Mouse (Mus musculus) C2C12 (cell line): ENCODE results near the gene Abce1.

Experiments
- CEBPB ChIP-seq: IDR thresholded peaks from one replicate; pipeline ENCODE4 v1.6.1; 2011; ENCODE audit warnings: low read depth, mild to moderate bottlenecking, control low read depth, moderate library complexity
- CTCF ChIP-seq: IDR thresholded peaks from one replicate; pipeline ENCODE4 v1.5.1; 2011; ENCODE audit not compliant: control insufficient read depth, insufficient read depth, insufficient read length
- MAX ChIP-seq: IDR thresholded peaks from one replicate; pipeline ENCODE4 v1.6.1; 2011; ENCODE audit warnings: mild to moderate bottlenecking, control low read depth
- MYOD1 ChIP-seq: IDR thresholded peaks from one replicate; pipeline ENCODE4 v1.6.1; 2011; ENCODE audit warnings: low read depth; ENCODE audit not compliant: control insufficient read depth, insufficient read length
- USF1 ChIP-seq: IDR thresholded peaks from one replicate; pipeline ENCODE4 v1.6.1; 2011; ENCODE audit warnings: low read depth, mild to moderate bottlenecking, control low read depth, moderate library complexity

GRCm38 (mm10) chr8:79638001-79638706, 73.4 kb downstream of the Abce1 start:
- TF ChIP-seq CTCF (no peak), MAX (no peak), MYOD1 (no peak), CEBPB (no peak), USF1 (no peak)
